Mouse (Mus musculus) hindbrain, postnatal 0 days (tissue): Measurements from ENCODE around the gene Gm49661. TPM values are rescaled to one million over a fixed set of nuclear protein-coding genes. Genes with fewer than 3 reads are reported as not detected.

ENCODE experiments used
- ATAC-seq: fragments of 200-750 bp; cut with Nextera tagmentation; 2 replicates; pipeline ENCODE4 v1.8.0; 2017; ENCODE audit warnings: mild to moderate bottlenecking, moderate TSS enrichment, moderate library complexity
- DNase-seq: peaks from one replicate; pipeline ENCODE4 v3.0.0-alpha.2; 2015; ENCODE audit warnings: low spot score
- H3K27ac ChIP-seq: fragments of 300-500 bp; sonication (generic); 2 replicates; pipeline ENCODE4 v1.5.1; 2014; ENCODE audit warnings: mild to moderate bottlenecking
- H3K27me3 ChIP-seq: fragments of 300-500 bp; sonication (generic); 2 replicates; pipeline ENCODE4 v1.6.1; 2014; ENCODE audit warnings: low read length, mixed read lengths; ENCODE audit not compliant: insufficient read depth
- H3K36me3 ChIP-seq: fragments of 300-500 bp; sonication (generic); 2 replicates; pipeline ENCODE4 v1.6.1; 2014; ENCODE audit warnings: low read length, mixed read lengths; ENCODE audit not compliant: insufficient read depth
- H3K4me1 ChIP-seq: fragments of 300-500 bp; sonication (generic); 2 replicates; pipeline ENCODE4 v1.6.1; 2014; ENCODE audit warnings: antibody characterized with exemption, low read length, mixed read lengths; ENCODE audit not compliant: insufficient read depth
- H3K4me2 ChIP-seq: fragments of 300-500 bp; sonication (generic); 2 replicates; pipeline ENCODE4 v1.6.1; 2014; ENCODE audit warnings: low read depth, mild to moderate bottlenecking, low read length, moderate library complexity, mixed read lengths
- H3K4me3 ChIP-seq: fragments of 300-500 bp; sonication (generic); 2 replicates; pipeline ENCODE4 v1.5.1; 2014; ENCODE audit warnings: low read length
- H3K9ac ChIP-seq: fragments of 300-500 bp; sonication (generic); replicated peaks from 2 replicates; pipeline ENCODE4 v1.6.1; 2014; ENCODE audit warnings: mild to moderate bottlenecking, low read length, moderate library complexity, mixed read lengths
- H3K9me3 ChIP-seq: fragments of 300-500 bp; sonication (generic); 2 replicates; pipeline ENCODE4 v1.6.1; 2016; ENCODE audit warnings: low read length, mixed read lengths
- CTCF ChIP-seq: IDR thresholded peaks from 2 replicates; pipeline ENCODE4 v1.5.1; 2016; ENCODE audit warnings: antibody characterized with exemption, control low read depth, low read depth
- WGBS: fragments of 180-500 bp; shearing (Covaris S2); extraction: QIAGEN DNeasy Blood & Tissue Kit; methylation state at CpG from one replicate; pipeline ENCODE4 v1.1.7; 2014; 5-methylcytosine and 5-hydroxymethylcytosine counted together
- polyA plus RNA-seq: library from polyadenylated mRNA; unstranded; fragments of >200 nt; fragmentation: Nextera tagmentation; extraction: Ambion mirVana; gene quantifications from 2 replicates; pipeline ENCODE4 v1.2.1, GENCODE M21; 2015
- total RNA-seq: library from RNA; depleted of rRNA; stranded (reverse); fragments of >200 nt; gene quantifications from 2 replicates; pipeline ENCODE4 v1.2.3, GENCODE M21; 2014

Gm49661 gene
- total and polyA plus RNA-seq, 2 experiments from 2014 or later = not detected

DNA sequence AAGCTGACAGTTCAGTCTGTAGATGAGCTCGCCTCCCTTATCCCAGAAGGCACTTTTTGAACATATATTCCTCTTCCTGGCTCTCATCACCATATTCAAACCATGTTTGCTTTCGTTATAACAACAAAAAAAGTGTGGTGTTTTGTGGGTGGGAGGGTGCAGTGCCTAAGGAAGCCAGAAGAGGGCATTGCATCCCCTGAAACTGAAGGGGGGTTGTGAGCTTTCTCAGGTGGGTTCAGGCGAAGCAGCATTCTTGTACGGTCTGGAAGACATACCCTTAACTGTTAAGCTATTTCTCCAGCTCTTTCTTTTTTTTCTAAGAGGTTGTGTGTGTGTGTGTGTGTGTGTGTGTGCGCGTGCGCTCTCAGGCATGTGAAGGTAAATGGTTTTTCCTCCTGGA, 6.2 kb upstream of the Gm49661 start:
- peak overlapping the region; percentile 98 for H3K4me2 ChIP-seq
- ATAC-seq = no peak
- WGBS = 31% methylated on average over 7 of the region's 7 CpGs

DNA sequence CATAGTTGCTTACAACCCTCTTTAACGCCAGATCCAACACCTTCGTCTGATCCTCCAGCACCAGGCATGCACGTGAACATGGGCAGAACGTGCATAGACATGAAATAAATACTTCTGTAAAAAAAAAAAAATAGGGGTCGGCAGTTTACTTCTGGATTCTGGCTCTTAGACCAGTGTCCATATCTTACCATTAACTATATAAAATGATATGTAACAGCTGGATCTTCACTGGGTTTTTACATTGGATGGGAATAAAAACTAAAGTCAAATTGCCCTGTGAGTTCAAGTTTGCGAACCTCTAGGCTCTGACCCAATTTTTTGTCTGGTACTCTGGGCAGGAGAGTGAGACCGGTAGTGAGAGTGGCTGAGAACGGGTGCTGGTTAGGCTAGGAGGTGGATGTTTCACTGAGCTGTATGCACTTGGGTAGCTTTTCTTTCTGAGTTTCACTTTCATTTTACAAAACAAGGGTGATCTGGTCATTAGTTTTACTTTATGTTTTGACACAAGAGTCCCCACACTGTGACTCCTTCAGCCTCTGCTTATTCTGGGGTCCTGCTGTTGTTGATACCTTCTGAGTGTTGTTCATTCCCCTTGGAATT, 5.4 kb upstream of the Gm49661 start:
- Histone ChIP-seq H3K4me1 (peaks cover 27% of the 10 kb centered on the region), H3K4me3 (no peak overlapping the region), H3K27me3 (no peaks in the 10 kb centered on the region), H3K27ac (no peak overlapping the region), H3K9me3 (no peaks in the 10 kb centered on the region), H3K4me2 (no peak overlapping the region), H3K36me3 (peaks cover 18% of the 10 kb centered on the region; the same call in 1 of the 2 replicates), H3K9ac (no peak overlapping the region)
- ATAC-seq (no peak), DNase-seq (no peak)
- TF ChIP-seq CTCF = no peak
- 83% methylated on average over 8 of the region's 8 CpGs for WGBS

More for the DNA sequence above, 6.2 kb upstream of the Gm49661 start:
- H3K9me3 ChIP-seq = no peaks in the 10 kb centered on the region
- peaks cover 33% of the 10 kb centered on the region for H3K4me1 ChIP-seq
- peak; percentile 89 for TF ChIP-seq CTCF
- DNase-seq = peak; percentile 76
- H3K27me3 ChIP-seq = no peaks in the 10 kb centered on the region
- peak overlapping the region; percentile 51; the same call in 1 of the 2 replicates for H3K4me3 ChIP-seq
- no peak overlapping the region for H3K9ac ChIP-seq
- no peak overlapping the region for H3K27ac ChIP-seq
- H3K36me3 ChIP-seq = peaks cover 18% of the 10 kb centered on the region; the same call in 1 of the 2 replicates

DNA sequence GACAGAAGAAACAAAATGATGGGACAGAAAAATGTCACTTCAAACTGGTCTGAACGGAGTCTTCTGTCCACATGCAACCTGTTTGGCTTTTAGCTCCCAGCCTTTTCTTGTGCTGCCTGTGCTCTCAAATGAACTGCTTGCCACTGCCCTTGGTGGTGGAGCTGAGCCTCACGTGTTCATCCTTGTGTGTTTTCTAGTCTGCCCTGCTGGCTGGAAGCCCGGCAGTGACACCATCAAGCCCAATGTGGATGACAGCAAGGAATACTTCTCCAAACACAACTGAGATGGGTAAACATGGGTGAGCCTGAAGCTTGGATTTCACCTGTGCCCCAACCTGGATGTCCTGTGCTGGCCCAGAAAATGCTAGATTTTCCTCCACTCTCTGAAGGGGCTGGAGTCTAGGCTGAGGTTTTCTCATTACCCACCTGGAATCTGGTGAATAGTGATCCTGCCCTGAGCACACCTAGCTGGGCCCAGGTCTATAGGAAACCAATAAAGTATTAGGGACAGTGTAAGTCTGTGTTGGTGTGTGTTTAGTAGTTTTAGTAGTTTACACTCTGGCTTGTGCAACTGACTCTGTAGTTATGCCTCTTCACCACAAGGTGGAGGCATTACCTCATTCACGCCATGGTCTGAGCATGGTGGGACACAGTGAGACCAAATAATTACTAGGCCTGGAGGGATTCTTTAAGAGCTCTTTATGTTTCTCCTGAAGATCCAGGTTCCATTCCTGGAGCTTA, 4.7 kb upstream of the Gm49661 start:
- Histone ChIP-seq H3K9me3 (no peaks in the 10 kb centered on the region), H3K27ac (no peak overlapping the region), H3K9ac (no peak overlapping the region), H3K4me1 (peaks cover 22% of the 10 kb centered on the region), H3K36me3 (peaks cover 18% of the 10 kb centered on the region; the same call in 1 of the 2 replicates), H3K4me2 (no peak overlapping the region), H3K4me3 (no peak overlapping the region), H3K27me3 (no peaks in the 10 kb centered on the region)
- ATAC-seq (peak; percentile 27; the same call in 1 of the 2 replicates), DNase-seq (peak; percentile 85)
- peak; percentile 96 for TF ChIP-seq CTCF
- 58% methylated on average over 4 of the region's 4 CpGs for WGBS

DNA sequence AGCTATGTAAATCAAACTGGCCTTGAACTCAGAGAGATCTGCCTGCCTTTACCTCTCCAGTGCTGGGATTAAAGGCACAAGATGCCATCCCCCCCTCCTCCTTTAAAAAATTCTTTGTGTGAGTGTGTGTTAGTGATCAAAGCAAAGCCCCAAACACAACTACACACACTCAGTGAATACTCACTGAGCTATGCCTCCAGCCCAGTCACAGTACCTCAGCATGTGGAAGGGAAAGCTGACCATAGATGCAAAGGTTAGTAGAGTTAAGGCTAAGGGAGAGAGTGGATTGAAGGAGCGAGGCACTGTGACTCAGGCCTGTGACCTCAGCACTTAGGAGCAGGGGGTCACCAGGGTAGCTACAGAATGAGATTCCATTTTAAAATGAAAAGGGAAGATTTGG, 3.8 kb upstream of the Gm49661 start:
- no peaks in the 10 kb centered on the region for H3K9me3 ChIP-seq
- ATAC-seq (no peak), DNase-seq (no peak)
- no peak overlapping the region for H3K4me3 ChIP-seq
- WGBS = 86% methylated on average over 1 of the region's 1 CpGs
- H3K27ac ChIP-seq = no peak overlapping the region
- TF ChIP-seq CTCF = no peak
- peaks cover 22% of the 10 kb centered on the region for H3K4me1 ChIP-seq
- H3K9ac ChIP-seq = no peak overlapping the region
- H3K36me3 ChIP-seq = peaks cover 18% of the 10 kb centered on the region; the same call in 1 of the 2 replicates
- no peaks in the 10 kb centered on the region for H3K27me3 ChIP-seq
- no peak overlapping the region for H3K4me2 ChIP-seq

DNA sequence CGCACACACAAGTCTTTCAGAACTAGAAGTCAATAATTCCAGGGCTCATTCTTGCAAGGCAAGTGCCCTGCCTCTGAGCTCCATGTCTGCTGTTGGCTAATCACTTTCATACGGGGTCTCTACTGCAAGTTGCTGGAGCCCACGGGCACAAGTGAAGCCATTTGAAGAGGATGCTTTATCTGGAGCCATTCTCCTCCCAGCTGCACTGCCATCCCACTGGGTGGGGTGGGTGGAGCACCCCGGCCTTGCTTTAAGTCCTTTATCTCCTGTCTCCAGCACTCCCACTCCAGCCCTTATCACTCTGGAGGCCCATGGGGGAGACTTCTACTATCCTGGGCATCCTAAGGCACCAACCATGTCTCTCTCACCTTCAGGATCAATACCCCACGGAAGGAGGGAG, 1.7 kb upstream of the Gm49661 start:
- Histone ChIP-seq H3K4me2 (peak overlapping the region; percentile 88), H3K9me3 (no peaks in the 10 kb centered on the region), H3K36me3 (peaks cover 18% of the 10 kb centered on the region; the same call in 1 of the 2 replicates), H3K4me1 (peaks cover 18% of the 10 kb centered on the region), H3K27ac (no peak overlapping the region), H3K4me3 (peak overlapping the region; percentile 73), H3K27me3 (no peaks in the 10 kb centered on the region), H3K9ac (peak overlapping the region; percentile 88)
- ATAC-seq = no peak
- 66% methylated on average over 5 of the region's 5 CpGs for WGBS
- no peak for TF ChIP-seq CTCF
- no peak for DNase-seq

DNA sequence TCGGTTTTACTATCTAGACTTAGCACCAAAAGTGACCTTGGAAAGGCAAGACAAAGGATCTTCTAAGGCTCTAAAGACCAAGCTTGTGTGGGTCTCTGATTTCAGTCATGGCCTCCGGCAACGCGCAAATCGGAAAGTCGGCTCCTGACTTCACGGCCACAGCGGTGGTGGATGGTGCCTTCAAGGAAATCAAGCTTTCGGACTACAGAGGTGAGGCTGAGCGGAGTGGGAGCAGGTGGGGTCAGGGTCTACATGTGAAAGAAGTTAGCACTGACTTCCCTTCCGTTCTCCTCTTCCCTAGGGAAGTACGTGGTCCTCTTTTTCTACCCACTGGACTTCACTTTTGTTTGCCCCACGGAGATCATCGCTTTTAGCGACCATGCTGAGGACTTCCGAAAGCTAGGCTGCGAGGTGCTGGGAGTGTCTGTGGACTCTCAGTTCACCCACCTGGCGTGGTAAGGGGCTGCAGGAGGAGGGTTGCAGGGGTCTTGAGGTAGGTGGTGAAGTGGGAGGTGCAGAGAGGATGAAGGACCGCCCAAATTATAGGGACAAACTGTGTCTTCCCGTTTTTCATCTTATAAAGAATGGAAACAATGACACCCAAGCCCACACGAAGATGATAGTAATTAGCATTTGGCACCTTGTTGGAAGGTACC, 1.0 kb upstream of the Gm49661 start:
- peak overlapping the region; percentile 88 for H3K9ac ChIP-seq
- H3K27ac ChIP-seq = peak overlapping the region; percentile 91
- H3K4me3 ChIP-seq = peak overlapping the region; percentile 73
- 6% methylated on average over 21 of the region's 21 CpGs for WGBS
- H3K4me1 ChIP-seq = peaks cover 17% of the 10 kb centered on the region
- peak overlapping the region; percentile 88 for H3K4me2 ChIP-seq
- DNase-seq = no peak
- no peak for ATAC-seq
- H3K9me3 ChIP-seq = no peaks in the 10 kb centered on the region
- no peak for TF ChIP-seq CTCF
- H3K27me3 ChIP-seq = no peaks in the 10 kb centered on the region
- peaks cover 18% of the 10 kb centered on the region; the same call in 1 of the 2 replicates for H3K36me3 ChIP-seq
